Mouse (Mus musculus) common myeloid progenitor, adult 5-6 weeks (primary cell): ENCODE measurements around the gene Arpc2. TPM values are rescaled to one million over a fixed set of nuclear protein-coding genes. Genes with fewer than 3 reads are reported as not detected.

Experiments used
- ATAC-seq: replicated peaks from 2 replicates; pipeline ENCODE4 v1.8.0; 2016; ENCODE audit warnings: low read depth, mild to moderate bottlenecking, moderate TSS enrichment, inconsistent platforms; ENCODE audit not compliant: poor library complexity, severe bottlenecking
- total RNA-seq: library from RNA; stranded (forward); fragments of 200-1000, 187-1606 nt; gene quantifications from 2 replicates; pipeline ENCODE4 v1.2.3, GENCODE M21; 2017

Gene Arpc2
- total RNA-seq = 298 and 302 TPM in 2 replicates

GRCm38 (mm10) chr1:74235938-74236589, at the start of gene Arpc2:
Arpc2 (plus strand) TSS chr1:74236084.
- peak; percentile 58 for ATAC-seq

GRCm38 (mm10) chr1:74190471-74190870, 45.4 kb upstream of the Arpc2 start:
- no peak for ATAC-seq

GRCm38 (mm10) chr1:74192711-74193110, 43.2 kb upstream of the Arpc2 start:
- no peak for ATAC-seq

GRCm38 (mm10) chr1:74194445-74194844, 41.4 kb upstream of the Arpc2 start, which contains the start of gene Cxcr1:
Cxcr1 (minus strand) TSS chr1:74194631.
- ATAC-seq = no peak

- ATAC-seq = peak; percentile 86
These were observed 39.9 kb upstream of the Arpc2 start for GRCm38 (mm10) chr1:74195961-74196360.

- no peak for ATAC-seq
These were observed 39.1 kb upstream of the Arpc2 start for GRCm38 (mm10) chr1:74196621-74197419.

- ATAC-seq = no peak
These were observed 38.0 kb upstream of the Arpc2 start for GRCm38 (mm10) chr1:74197726-74198470.

- ATAC-seq = no peak
These were observed 36.8 kb upstream of the Arpc2 start for GRCm38 (mm10) chr1:74199046-74199445.

GRCm38 (mm10) chr1:74201048-74201844, 34.6 kb upstream of the Arpc2 start:
- peak; percentile 46 for ATAC-seq

- no peak for ATAC-seq
These were observed 32.4 kb upstream of the Arpc2 start for GRCm38 (mm10) chr1:74203457-74203856.

- peak; percentile 57 for ATAC-seq
These were observed 30.0 kb upstream of the Arpc2 start for GRCm38 (mm10) chr1:74205881-74206280.

GRCm38 (mm10) chr1:74206642-74207041, 29.2 kb upstream of the Arpc2 start:
- ATAC-seq = 0 out of 2 replicates have a peak, but pooled peaks have one; percentile 15

- no peak for ATAC-seq
These were observed 28.0 kb upstream of the Arpc2 start for GRCm38 (mm10) chr1:74207906-74208305.

- no peak for ATAC-seq
These were observed 26.9 kb upstream of the Arpc2 start for GRCm38 (mm10) chr1:74208941-74209340.

- no peak for ATAC-seq
These were observed 16.0 kb upstream of the Arpc2 start for GRCm38 (mm10) chr1:74219922-74220321.

- peak; percentile 99 for ATAC-seq
These were observed 8.6 kb upstream of the Arpc2 start for GRCm38 (mm10) chr1:74227317-74227716.

GRCm38 (mm10) chr1:74229942-74230341, 5.9 kb upstream of the Arpc2 start:
- ATAC-seq = no peak

- no peak for ATAC-seq
These were observed 4.9 kb upstream of the Arpc2 start for GRCm38 (mm10) chr1:74230992-74231391.

- ATAC-seq = peak; percentile 50
These were observed 870 bp downstream of the Arpc2 start for GRCm38 (mm10) chr1:74236590-74237317.
